Mouse (Mus musculus): ENCODE results near the gene Snrpa1. TPM values are rescaled to one million over a fixed set of nuclear protein-coding genes. Genes with fewer than 3 reads are reported as not detected.

The Snrpa1 gene
- total and polyA plus RNA-seq, 3 experiments = 188 to 318 (median 260) TPM

Other genes starting within 250 kb of the Snrpa1 start
- not detected in 2 replicates for gene Pcsk6, start 197.3 kb upstream of the Snrpa1 start, total RNA-seq (2012; rRNA removed)
- under 1 TPM in 1 of 2 experiments, not detected in 1; 0.01 TPM for gene Pcsk6, start 197.3 kb upstream of the Snrpa1 start, polyA plus RNA-seq (2012; ENCODE audit: insufficient read depth in 1 of 2, insufficient read length in 2 of 2, low read depth in 1 of 2, low replicate concordance in 2 of 2, missing spikeins in 1 of 2)
- gene Gm45213, start 15.4 kb upstream of the Snrpa1 start, total RNA-seq (2012; rRNA removed) = not detected in 2 replicates
- gene Gm45213, start 15.4 kb upstream of the Snrpa1 start, polyA plus RNA-seq (2012; ENCODE audit: insufficient read depth in 1 of 2, insufficient read length in 2 of 2, low read depth in 1 of 2, low replicate concordance in 2 of 2, missing spikeins in 1 of 2) = not detected
- gene Selenos, start 20.6 kb downstream of the Snrpa1 start, total RNA-seq (2012; rRNA removed) = 91.8 and 103 TPM in 2 replicates
- gene Selenos, start 20.6 kb downstream of the Snrpa1 start, polyA plus RNA-seq (2012; ENCODE audit: insufficient read depth in 1 of 2, insufficient read length in 2 of 2, low read depth in 1 of 2, low replicate concordance in 2 of 2, missing spikeins in 1 of 2) = 10 to 100 TPM in 1 of 2 experiments, not detected in 1; 79.9 TPM
- gene Chsy1, start 50.5 kb downstream of the Snrpa1 start, total RNA-seq (2012; rRNA removed) = 10.2 and 10.3 TPM in 2 replicates
- gene Chsy1, start 50.5 kb downstream of the Snrpa1 start, polyA plus RNA-seq (2012; ENCODE audit: insufficient read depth in 1 of 2, insufficient read length in 2 of 2, low read depth in 1 of 2, low replicate concordance in 2 of 2, missing spikeins in 1 of 2) = 1 to 10 TPM in 1 of 2 experiments, not detected in 1; 8.5 TPM